Mouse (Mus musculus) layer of hippocampus, adult 11-12 months (tissue): ENCODE results near the gene Scrg1.
"Not testable (repeated sequence)": the region's sequence is repeated elsewhere in the genome, so short reads cannot be mapped to it uniquely, and the experiment has no call there.

Experiments
- DNase-seq: peaks from one replicate; pipeline ENCODE4 v3.0.0; 2022; ENCODE audit warnings: low spot score

Scrg1 gene

DNA sequence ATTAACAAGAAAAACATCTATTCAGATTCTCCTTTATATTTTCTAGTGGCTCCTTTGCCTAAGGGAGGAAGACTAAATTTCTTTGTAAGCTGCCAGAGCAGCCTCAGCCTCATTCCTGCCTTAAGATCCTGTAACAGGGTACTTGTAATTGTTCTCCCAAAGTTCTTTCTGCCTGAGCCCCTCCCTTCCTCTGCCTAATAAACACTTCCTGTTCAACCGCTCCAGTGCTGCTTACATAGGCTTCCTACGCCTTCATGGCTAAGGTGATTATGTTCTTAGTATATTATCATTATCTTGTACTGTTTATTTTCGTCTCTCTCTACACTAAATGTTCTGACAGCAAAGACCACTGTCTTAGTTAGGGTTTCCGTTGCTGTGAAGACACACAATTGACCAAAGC is 52.9 kb downstream of the Scrg1 start:
- no peak for DNase-seq

DNA sequence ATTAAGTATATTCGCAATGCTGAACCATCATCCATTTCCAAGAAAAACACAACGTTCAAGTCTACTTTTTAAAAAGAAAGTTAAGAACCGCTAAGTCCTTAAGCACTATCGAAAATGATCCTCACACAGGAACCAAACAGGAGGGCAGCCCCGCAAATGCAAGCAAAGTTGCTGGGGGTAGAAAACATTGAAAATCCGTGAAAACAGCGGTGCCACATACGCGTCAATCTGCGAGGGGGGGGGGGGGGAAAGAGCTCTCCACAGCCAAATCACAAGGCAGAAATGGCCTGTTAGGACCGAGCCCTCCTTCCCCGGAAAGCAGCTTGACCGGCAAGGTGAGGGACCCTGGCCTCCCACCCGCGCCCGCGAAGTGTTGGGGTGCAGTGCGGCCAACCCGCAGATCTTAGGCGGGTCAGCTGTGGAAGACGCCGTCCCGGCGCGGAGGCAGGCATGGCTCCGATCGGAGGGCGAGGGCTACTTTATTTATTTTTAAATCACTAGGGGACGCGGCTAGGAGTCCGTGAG is 55.1 kb downstream of the Scrg1 start:
- DNase-seq, result no peak

DNA sequence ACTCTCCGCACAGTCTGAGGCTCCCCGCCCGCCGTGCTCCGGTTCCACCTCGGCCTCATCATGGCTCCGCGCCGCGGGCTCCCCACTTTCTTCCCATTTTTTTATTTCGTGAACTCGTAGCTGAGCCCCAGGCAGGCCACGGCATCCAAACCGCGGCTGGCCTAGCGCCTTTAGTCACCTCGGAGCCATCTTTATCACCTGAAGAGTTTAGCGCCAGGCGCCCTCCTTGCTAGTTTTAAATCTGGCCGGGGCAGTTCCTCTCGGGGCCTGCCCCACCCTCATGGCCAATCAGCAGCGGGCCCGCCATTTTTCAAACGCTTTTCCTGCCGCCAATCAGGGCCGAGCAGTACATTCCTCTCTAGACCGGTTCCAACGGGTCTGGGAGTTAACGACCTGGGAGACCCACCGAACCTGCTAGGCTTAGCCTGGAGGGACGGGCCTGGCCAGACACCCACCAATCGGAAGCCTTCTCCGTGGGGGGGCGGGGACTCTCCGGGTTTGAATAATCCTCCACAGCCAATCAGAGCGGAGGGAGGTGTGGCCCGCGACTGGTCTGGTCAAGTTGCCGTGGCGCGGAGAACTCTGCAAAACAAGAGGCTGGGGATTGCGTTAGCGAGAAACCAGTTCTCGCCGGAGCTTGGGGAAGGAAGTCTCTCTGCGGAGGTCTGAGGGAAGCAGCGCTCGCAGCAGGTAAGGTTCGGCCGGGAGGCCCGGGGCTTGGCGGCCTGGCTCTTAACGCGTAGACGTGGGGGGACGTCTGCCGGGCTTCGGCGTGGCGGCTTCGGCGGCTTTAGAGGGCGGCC is 55.8 kb downstream of the Scrg1 start, which contains the start of gene Hmgb2:
Gene Hmgb2, plus strand, starts transcription at position 592 of the 803 bp plus-strand sequence.
- DNase-seq, result peak; percentile 99

DNA sequence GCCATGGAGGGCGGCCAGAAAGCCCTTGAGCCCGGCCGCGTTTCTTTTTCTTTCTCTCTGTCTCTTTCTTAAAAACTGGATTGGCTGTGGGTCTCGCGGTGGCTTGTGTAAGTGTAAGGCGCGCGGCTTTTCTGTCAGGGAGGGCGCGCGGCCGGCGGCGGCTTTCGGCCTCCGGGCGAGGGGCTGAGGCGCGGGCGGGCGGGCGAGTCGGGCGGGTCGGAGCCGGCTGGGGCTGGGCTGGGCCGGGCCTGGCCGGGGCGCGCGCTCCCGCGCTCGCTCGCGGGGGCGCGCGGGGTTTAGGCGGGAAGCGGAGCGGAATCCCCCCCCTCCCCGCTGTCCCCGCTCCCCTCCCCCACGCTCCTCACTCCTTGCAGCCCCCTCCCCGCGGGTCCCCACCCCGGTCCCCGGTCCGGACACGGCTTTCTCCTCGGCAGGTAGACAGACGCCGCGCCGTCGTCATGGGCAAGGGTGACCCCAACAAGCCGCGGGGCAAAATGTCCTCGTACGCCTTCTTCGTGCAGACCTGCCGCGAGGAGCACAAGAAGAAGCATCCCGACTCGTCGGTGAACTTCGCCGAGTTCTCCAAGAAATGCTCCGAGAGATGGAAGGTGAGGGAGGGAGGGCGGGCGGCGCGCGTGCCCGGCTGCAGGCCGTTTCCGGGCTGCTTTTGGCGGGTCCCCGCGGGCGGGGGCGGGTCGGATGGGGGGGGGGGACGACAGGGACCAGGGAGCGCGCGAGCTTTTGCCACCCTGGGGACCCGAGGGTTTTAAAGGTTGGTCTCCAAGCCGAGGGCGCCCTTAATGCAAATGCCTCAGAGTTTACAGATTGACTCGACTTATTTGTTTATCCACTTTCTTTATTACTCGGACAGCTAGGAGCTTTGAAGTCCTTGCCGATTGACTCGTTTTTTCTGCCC is 56.7 kb downstream of the Scrg1 start:
- DNase-seq, result peak; percentile 17

DNA sequence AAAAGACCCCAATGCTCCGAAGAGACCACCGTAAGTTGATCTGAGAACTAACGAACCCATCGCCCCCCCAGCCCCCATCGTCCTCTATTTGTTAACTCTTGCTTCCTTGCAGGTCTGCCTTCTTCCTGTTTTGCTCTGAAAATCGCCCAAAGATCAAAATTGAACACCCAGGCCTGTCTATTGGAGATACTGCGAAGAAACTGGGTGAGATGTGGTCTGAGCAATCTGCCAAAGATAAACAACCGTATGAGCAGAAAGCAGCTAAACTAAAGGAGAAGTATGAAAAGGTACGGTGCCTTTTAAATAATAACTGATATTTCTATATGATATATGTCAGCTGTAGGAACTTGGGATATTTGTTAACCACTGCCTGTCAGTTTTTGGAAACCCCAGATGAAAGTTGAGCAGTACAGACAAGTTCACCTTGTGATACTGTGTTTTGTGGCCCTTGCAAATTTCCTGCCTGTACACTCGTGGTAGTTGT is 57.5 kb downstream of the Scrg1 start:
- DNase-seq, result not testable (repeated sequence)

DNA sequence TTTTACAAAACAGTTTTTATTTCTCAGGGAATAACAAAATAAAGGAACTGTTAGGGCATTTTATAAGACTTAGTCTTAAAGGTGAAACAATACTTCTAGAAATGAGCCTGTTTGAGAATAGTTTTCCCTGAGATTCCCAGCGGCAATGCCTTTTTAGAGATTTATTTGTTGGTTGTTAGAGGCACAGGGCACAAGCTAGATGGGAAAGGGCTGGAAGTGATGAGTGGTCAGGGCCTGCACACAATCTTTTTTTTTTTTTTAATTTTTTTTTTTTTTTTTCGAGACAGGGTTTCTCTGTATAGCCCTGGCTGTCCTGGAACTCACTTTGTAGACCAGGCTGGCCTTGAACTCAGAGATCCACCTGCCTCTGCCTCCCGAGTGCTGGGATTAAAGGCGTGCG is 61.0 kb downstream of the Scrg1 start:
- not testable (repeated sequence) for DNase-seq

DNA sequence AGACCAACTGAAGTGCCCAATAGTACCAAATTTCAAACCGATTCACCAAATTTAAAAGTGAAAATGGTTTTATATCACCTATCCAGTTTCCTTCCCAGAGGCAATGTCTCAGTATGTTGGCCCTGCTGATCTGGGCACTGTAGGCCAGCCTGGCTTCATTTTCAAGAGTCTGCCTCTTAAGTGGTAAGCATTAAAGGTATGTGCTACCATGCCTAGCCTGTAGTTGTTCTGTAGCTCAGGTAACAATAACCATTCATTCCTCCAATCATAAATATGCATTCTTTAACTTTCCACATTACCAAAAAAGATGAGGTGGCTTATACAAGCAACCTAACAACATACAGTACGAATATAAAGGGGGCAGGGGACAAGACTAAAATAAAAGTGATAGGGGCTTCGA is 62.0 kb downstream of the Scrg1 start:
- no peak for DNase-seq

DNA sequence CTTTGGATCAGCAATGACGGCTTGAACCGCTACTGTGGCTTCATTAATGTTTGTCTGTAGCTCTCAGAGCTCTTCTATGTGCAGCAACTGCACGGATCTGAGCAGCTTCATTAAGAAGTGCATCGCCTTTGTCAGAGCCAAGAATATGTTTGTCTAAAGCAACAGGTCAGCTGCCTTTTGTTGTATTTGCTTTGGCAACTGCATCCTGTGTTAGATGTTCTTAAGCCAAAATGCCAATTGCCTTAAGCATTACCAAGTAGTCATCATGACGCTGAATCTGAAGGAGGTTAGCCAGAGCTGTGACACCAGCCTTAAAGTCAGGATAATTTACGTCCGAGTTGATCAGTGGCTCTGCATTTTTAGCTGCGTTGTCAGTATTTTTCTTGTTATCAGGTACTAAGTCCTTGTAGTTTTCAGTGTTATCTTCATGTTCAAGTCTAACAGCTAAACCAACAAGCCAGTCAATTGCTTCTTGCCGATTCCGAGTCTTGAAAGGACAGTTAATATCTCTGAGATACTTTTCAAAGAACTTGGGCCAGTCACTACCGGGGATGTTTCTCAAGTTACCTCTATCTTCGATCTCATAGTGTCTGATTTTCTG is 64.6 kb downstream of the Scrg1 start:
- DNase-seq, result no peak
